Mouse (Mus musculus) heart, embryonic 13.5 days (tissue): ENCODE results near the gene Gm8439. TPM values are rescaled to one million over a fixed set of nuclear protein-coding genes. Genes with fewer than 3 reads are reported as not detected.

Experiments
- ATAC-seq: fragments of 200-750 bp; cut with Nextera tagmentation; 2 replicates; pipeline ENCODE4 v1.8.0; 2017; ENCODE audit warnings: moderate TSS enrichment; ENCODE audit not compliant: insufficient number of reproducible peaks, low FRiP score, low TSS enrichment; ENCODE audit errors: extremely low read depth
- H3K27ac ChIP-seq: fragments of 300-500 bp; sonication (generic); replicated peaks from 2 replicates; pipeline ENCODE4 v1.5.1; 2015; ENCODE audit warnings: moderate library complexity, mild to moderate bottlenecking, inconsistent platforms
- H3K27me3 ChIP-seq: fragments of 300-500 bp; sonication (generic); replicated peaks from 2 replicates; pipeline ENCODE4 v1.6.1; 2015; ENCODE audit warnings: mild to moderate bottlenecking, inconsistent platforms
- H3K36me3 ChIP-seq: fragments of 300-500 bp; sonication (generic); 2 replicates; pipeline ENCODE4 v1.6.1; 2015; ENCODE audit warnings: mild to moderate bottlenecking, inconsistent platforms
- H3K4me1 ChIP-seq: fragments of 300-500 bp; sonication (generic); 2 replicates; pipeline ENCODE4 v1.6.1; 2015; ENCODE audit warnings: inconsistent platforms
- H3K4me2 ChIP-seq: fragments of 300-500 bp; sonication (generic); 2 replicates; pipeline ENCODE4 v1.6.1; 2015; ENCODE audit warnings: inconsistent platforms, mild to moderate bottlenecking, moderate library complexity
- H3K4me3 ChIP-seq: fragments of 300-500 bp; sonication (generic); 2 replicates; pipeline ENCODE4 v1.5.1; 2015; ENCODE audit warnings: moderate library complexity, mild to moderate bottlenecking, inconsistent platforms
- H3K9ac ChIP-seq: fragments of 300-500 bp; sonication (generic); 2 replicates; pipeline ENCODE4 v1.6.1; 2015; ENCODE audit warnings: inconsistent platforms, mild to moderate bottlenecking, moderate library complexity
- H3K9me3 ChIP-seq: fragments of 300-500 bp; sonication (generic); 2 replicates; pipeline ENCODE4 v1.6.1; 2016; ENCODE audit warnings: inconsistent platforms
- WGBS: fragments of 180-500 bp; shearing (Covaris S2); methylation state at CpG from one replicate; pipeline ENCODE4 v1.1.7; 2015; ENCODE audit warnings: mixed read lengths; 5-methylcytosine and 5-hydroxymethylcytosine counted together
- polyA plus RNA-seq: library from polyadenylated mRNA; unstranded; fragments of >200 nt; fragmentation: Nextera tagmentation; extraction: Ambion mirVana; gene quantifications from 2 replicates; pipeline ENCODE4 v1.2.1, GENCODE M21; 2015

The Gm8439 gene
- polyA plus RNA-seq, 1 experiment from 2014 or later = 0.41 TPM

- no peak for ATAC-seq
- peaks cover 24% of the 10 kb centered on the region for H3K27me3 ChIP-seq
- H3K36me3 ChIP-seq = no peaks in the 10 kb centered on the region
- H3K4me1 ChIP-seq = no peaks in the 10 kb centered on the region
- H3K27ac ChIP-seq = no peak overlapping the region
- H3K4me3 ChIP-seq = no peak overlapping the region
- H3K4me2 ChIP-seq = no peak overlapping the region
- H3K9ac ChIP-seq = no peak overlapping the region
- WGBS = 75% methylated on average over 3 of the region's 3 CpGs
- H3K9me3 ChIP-seq = no peaks in the 10 kb centered on the region
These were observed 55.4 kb downstream of the Gm8439 start for GRCm38 (mm10) chr4:120643899-120644298.

- peaks cover 69% of the 10 kb centered on the region for H3K27me3 ChIP-seq
- H3K9me3 ChIP-seq = no peaks in the 10 kb centered on the region
These were observed 61.0 kb downstream of the Gm8439 start for GRCm38 (mm10) chr4:120649369-120650207.

GRCm38 (mm10) chr4:120650208-120650592, 61.7 kb downstream of the Gm8439 start:
- Histone ChIP-seq H3K9ac (peak overlapping the region; percentile 81), H3K9me3 (no peaks in the 10 kb centered on the region), H3K4me1 (peaks cover 10% of the 10 kb centered on the region), H3K4me2 (peak overlapping the region; percentile 89), H3K27me3 (peaks cover 71% of the 10 kb centered on the region), H3K36me3 (no peaks in the 10 kb centered on the region), H3K27ac (no peak overlapping the region), H3K4me3 (peak overlapping the region; percentile 59)
- 22% methylated on average over 7 of the region's 7 CpGs for WGBS
- no peak for ATAC-seq

More at GRCm38 (mm10) chr4:120649369-120650207, 61.0 kb downstream of the Gm8439 start:
- Histone ChIP-seq H3K4me1 (peaks cover 10% of the 10 kb centered on the region), H3K36me3 (no peaks in the 10 kb centered on the region), H3K4me2 (peak overlapping the region; percentile 89), H3K4me3 (peak overlapping the region; percentile 59), H3K27ac (no peak overlapping the region), H3K9ac (peak overlapping the region; percentile 81)
- WGBS = 6% methylated on average over 55 of the region's 55 CpGs
- peak; percentile 45; the same call in 1 of the 2 replicates for ATAC-seq

- Histone ChIP-seq H3K36me3 (no peaks in the 10 kb centered on the region), H3K4me2 (no peak overlapping the region), H3K9me3 (no peaks in the 10 kb centered on the region), H3K4me1 (no peaks in the 10 kb centered on the region), H3K27ac (no peak overlapping the region), H3K4me3 (no peak overlapping the region), H3K27me3 (peaks cover 37% of the 10 kb centered on the region), H3K9ac (no peak overlapping the region)
- no peak for ATAC-seq
- WGBS = 67% methylated on average over 8 of the region's 8 CpGs
These were observed 67.4 kb downstream of the Gm8439 start for GRCm38 (mm10) chr4:120655898-120656297.

Other genes with a start within 250 kb of the Gm8439 start
- 67.8 and 70.0 TPM in 2 replicates for gene Scmh1, start 183.5 kb upstream of the Gm8439 start, polyA plus RNA-seq
- gene Slfnl1, start 56.5 kb upstream of the Gm8439 start, polyA plus RNA-seq = 0.11 TPM in 1 of 2 replicates, not detected in the other
- 99.8 and 100 TPM in 2 replicates for gene Ctps, start 18.5 kb upstream of the Gm8439 start, polyA plus RNA-seq
- gene Cited4, start 77.8 kb downstream of the Gm8439 start, polyA plus RNA-seq = 21.8 and 23.7 TPM in 2 replicates
- gene Kcnq4, start 159.9 kb downstream of the Gm8439 start, polyA plus RNA-seq = 0.45 and 0.83 TPM in 2 replicates
- 95.8 and 97.4 TPM in 2 replicates for gene Nfyc, start 242.8 kb downstream of the Gm8439 start, polyA plus RNA-seq